Mouse (Mus musculus) cerebellum, postnatal 25 days (tissue): ENCODE measurements around the gene Klc1.
A peak's percentile ranks its signal among the peaks of the same experiment; 100 is the strongest.
"Not testable (repeated sequence)": the region's sequence is repeated elsewhere in the genome, so short reads cannot be mapped to it uniquely, and the experiment has no call there.

ENCODE experiments used
- DNase-seq, 2 experiments: peaks; one replicate each; pipeline ENCODE4 v3.0.0; 2021; ENCODE audit warnings: mixed read lengths in 2 of 2

Gene Klc1

DNA sequence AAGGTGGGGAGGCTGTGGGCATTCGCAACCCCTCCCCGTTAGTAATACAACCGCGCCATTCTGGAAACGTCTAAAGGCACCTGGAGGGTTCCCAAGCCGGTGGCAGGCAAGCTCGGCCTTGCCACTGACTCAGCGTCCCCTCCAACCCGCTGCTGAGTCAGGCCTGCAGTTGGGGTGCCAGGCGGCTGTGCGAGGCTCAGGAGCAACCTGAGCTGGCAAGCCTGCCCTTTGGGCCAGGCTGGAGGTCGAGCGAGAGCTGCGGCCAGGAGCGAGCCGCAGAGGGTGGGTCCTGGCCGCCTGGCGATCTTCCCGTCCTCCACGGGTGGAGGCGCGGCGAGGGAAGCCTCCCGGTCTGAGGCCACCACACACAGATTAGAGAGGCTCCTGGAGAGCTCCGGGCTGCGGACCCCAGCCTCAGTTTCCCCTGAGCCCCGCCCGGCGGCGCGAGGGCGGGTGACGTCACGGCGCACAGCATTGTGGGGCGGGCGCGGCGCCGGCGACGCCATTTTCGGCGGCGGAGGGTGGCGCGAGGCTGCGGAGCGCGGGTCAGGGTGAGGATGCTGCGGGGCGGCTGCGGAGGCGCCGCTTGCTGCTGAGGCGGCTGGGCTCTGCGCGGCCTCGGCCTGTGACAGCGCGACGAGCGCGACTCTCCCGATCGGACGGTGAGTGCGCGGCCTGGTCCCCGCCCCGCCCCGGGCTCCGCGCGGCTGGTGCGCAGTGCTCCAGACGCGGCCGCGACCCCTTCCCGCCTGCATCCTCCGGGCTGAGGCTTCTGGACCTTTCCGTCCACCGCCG lies at the start of gene Klc1:
TSS of gene Klc1 (plus strand) at position 469 of the 795 bp plus-strand sequence.
- DNase-seq, result peak; percentile 92 to 94

- no peak for DNase-seq
Measured at GRCm38 (mm10) chr12:111710091-111710490, 48.6 kb upstream of the Klc1 start.

- no peak for DNase-seq
Measured at GRCm38 (mm10) chr12:111712476-111712875, 46.2 kb upstream of the Klc1 start.

DNA sequence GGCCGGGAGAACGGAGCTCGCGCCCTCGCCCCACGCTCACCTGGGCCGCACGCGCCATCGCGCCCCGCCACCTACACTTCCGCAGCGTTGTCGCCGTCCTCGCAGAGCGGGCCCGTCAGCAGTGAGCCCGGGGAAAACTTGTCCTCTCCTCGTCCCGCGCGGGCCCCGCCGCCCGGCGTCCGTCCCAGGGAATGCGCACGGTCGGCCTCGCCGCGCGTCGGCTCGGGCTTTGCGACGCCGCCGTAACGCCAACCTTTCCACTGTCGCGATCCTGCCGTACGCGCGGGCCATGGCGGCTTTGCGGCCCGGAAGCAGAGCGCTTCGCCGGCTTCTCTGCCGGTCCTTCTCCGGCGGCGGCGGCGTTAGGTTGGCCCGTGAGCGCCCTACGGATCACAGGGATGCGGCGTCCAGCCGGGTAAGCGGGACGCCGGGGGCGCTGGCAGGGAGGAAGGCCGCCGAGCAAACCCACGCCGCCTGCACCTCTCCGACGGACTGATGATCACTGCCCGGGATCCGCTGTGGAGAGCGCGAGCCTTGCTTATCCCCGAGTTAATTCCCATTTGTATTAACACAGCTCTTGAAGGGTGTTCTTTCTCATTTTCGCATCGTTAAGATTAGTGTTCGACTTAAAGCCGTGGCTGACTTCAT lies 45.5 kb upstream of the Klc1 start, which contains the start of the genes Bag5 and Apopt1:
TSS of gene Bag5 (minus strand) at position 254 of the 648 bp plus-strand sequence.
TSS of gene Apopt1 (plus strand) at position 258 of the 648 bp plus-strand sequence.
- peak; percentile 96 to 97 for DNase-seq

GRCm38 (mm10) chr12:111713880-111714279 lies 44.8 kb upstream of the Klc1 start:
- DNase-seq, result not testable (repeated sequence)

DNA sequence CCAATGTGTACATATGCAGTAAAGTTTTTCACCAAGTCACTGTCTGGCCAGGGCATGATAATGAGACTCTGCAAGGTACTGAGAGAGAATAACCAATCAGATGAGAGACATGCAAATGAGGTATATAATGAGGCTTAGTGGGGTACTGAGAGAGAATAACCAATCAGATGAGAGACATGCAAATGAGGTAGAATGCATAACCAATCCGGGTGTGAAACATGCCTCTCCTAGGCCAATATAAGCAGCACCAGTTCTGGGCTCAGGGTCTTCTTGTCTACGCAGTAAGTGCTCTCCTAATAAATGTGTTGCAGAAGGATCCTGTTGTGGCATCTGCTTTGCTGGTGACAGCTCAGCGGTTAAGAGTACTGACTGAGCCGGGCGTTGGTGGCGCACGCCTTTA lies 42.1 kb upstream of the Klc1 start:
- DNase-seq, result no peak

GRCm38 (mm10) chr12:111718656-111719055 lies 40.0 kb upstream of the Klc1 start:
- peak; percentile 81 to 82 for DNase-seq

DNA sequence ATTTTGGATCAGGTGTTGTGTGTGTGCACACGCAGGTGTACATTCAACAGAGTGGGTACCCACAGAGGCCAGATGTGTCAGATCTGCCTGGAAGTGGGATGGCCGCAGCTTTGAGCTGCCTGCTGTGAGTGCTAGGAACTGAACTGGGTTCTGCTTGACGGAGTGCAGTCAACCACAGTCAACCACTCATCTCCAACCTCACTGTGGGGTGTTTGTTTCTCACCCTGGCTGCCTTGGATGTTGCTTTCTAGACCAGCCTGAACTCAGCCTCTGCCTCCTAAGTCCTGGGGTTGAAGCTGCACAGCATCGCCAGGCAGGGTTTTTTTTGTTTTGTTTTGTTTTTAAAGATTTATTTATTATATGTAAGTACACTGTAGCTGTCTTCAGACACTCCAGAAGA lies 38.4 kb upstream of the Klc1 start:
- DNase-seq, result no peak

DNA sequence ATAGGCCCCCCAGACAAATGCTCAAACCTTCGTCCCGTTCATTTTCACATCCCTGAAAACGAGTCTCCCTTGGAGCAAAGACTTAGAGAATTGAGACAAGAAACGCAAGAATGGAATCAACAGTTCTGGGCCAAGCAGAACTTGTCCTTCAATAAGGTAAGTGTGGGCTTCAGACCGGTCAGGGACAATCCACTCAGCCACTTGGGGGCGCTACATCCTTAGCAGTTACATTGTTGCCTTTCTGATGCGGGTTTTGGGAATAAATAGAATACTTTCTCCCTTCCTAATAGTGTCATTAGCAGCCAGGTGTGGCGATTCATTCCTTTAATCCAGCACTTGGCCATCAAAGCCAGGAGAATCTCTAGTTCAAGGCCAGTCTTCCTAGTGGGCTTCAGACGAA lies 36.0 kb upstream of the Klc1 start:
- DNase-seq, result peak; percentile 66 to 86

GRCm38 (mm10) chr12:111724638-111725337 lies 33.9 kb upstream of the Klc1 start:
- DNase-seq, result peak; percentile 79 to 82

DNA sequence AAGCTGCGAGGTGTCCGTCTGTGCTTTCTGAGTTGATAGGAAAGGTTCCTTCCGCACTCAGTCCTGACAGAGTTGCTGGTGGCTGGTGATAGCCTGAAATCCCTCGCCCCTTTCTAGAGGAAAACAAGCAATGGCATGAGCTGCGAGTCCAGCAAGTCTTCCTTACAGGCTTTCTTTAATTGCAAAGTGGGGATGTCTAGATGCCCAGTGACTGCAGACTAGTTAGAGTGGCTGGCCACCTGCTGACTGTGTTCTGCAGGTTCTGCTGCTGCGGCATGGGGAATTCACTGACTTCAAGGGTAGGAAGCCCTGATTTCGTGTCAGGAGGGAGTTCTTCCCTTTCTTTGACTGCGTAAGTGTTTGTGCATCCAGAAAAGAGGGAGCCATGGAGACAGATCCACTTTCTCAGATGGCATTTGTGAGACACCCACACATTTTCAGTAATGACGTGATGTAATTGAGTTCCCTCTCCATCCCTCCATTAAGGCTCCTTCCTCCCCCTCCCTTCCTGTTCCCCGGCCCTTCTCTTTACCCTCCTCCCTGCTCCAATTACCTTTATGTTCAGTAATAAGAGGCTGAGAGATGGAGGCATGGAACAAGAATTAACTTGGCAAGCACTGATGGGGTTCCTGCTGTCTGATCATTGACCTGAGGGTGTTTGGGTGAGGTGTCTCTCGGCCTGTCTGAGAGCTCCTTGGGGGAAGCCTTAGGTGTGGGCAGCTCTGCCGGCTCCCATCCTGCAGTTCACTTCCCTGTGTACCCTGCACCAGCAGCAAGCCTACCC lies 33.1 kb upstream of the Klc1 start:
- DNase-seq, result peak; percentile 48 to 59

- peak; percentile 42 to 56 for DNase-seq
Measured at GRCm38 (mm10) chr12:111726122-111726463, 32.6 kb upstream of the Klc1 start.

DNA sequence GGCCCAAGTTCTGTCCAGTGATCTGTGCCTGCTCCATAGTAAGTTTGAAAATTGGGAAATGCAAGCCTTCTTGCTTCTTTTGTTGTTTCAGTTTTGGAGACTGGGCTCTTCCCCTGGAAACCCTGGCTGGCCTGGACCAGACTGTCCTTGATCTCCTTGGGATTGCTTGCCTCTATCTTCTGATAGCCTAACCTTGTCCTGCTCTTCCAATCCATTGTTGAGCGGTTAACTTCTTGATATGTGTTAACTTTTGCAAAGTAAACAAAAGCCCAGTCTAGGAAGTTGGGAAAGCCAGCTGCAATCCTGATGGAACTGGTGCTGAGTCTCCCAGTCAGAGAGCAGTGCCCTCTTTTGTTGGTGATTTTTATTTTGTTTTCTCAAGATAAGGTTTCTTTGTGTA lies 30.7 kb upstream of the Klc1 start:
- no peak for DNase-seq

DNA sequence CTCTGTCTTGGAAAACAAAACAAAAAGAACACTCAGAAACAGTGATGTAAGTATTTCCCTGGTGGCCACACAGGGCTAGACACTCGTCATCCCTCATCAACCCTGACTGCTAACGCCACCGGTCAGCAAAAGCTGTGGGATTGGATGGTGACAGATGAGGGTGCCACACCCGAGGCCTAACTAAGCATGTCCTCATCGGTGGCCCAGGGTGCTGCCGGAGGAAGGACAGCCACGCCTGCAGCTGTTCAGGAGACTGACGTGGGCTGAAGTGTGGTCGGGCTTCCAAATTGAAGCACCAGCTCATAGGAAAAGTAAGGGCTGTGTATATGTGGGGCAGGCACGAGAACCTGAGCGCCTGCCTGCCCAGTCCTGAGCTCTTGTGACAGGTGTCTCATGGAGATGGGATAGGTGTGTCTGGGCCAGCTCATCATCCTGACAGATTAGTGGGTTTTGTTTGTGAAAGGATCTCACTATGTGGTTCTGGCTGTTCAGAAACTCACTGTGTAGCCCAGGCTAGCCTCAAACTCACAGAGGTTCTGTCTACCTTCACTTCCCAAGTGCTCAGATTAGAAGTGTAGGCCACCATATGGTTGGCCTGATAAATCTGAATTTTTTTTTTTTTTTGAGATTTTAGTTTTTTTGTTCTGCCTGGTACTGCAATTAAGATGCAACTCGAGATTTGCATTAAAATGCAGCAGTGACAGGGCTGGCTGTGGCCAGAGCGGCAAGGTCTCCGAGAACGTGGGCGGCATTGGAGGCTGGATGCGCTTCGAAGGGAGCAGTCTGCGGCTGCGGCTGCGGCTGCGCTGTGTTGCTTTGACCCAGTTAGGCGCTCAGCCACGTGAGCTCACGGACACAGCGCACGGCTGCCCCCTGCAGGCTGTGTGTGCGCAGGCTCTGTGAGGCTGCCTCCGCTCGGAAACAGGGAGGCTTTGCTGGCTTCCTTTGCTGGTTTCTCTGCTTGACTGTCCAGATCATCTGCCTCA lies 26.5 kb upstream of the Klc1 start:
- DNase-seq, result peak; percentile 95 to 97

GRCm38 (mm10) chr12:111732921-111733320 lies 25.7 kb upstream of the Klc1 start:
- DNase-seq, result peak in 1 of 2 experiments; percentile 58

- DNase-seq, result peak in 1 of 2 experiments; percentile 57
Measured at GRCm38 (mm10) chr12:111734912-111735311, 23.7 kb upstream of the Klc1 start.

DNA sequence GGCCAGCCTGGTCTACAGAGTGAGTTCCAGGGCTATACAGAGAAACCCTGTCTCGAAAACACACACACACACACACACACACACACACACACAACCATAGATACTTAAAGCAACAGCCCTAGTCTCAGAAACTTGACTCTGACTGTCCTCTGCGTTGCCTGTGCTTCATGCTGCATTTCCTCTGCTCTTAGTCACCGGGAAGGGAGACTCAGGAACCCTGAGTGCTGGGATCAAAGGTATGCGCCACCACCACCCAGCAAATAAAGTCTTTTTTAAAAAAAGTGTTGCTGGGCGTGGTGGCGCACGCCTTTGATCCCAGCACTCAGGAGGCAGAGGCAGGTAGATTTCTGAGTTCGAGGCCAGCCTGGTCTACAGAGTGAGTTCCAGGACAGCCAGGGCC lies 22.0 kb upstream of the Klc1 start:
- not testable (repeated sequence) for DNase-seq

- no peak for DNase-seq
Measured at GRCm38 (mm10) chr12:111737370-111737769, 21.3 kb upstream of the Klc1 start.

DNA sequence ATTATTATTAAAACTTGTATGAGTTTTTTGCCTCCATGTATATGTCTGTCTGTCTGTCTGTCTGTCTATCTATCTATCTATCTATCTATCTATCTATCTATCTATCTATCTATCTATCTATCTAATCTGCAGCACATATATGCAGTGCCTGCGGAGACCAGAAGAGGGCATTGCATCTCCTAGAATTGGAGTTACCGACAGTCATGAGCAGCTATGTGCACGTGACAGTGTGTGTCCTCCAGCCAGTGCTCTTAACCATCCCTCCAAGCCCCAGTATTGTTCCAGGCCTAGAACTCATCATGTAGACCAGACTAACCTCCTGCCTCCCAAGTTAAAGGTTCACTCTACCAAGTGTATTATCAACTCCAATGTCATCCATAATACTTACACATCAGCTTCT lies 19.9 kb upstream of the Klc1 start:
- DNase-seq, result peak; percentile 80 to 87

DNA sequence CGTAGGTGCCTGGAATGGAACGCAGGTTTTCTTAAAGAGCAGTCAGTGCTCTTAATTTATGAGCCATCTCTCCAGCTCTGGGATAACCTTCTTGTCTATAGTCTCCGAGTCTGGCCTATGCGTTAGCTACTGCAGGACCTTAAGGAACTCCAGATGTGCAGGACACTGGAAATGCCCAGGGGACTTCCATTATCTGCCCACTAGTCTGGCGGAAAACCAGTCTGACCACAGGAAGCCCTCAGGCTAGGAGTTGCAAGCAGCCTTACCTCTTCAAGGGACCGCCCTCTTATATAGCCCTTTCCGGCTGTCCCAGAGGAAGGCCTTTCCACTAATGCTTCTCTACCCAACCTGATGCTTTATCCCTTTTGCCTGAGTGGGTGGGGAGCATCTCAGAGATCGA lies 17.3 kb upstream of the Klc1 start:
- no peak for DNase-seq

- DNase-seq, result no peak
Measured at GRCm38 (mm10) chr12:111743419-111743818, 15.2 kb upstream of the Klc1 start.
